Mouse (Mus musculus) heart, embryonic 12.5 days (tissue): Measurements from ENCODE around the gene Akap11. TPM values are rescaled to one million over a fixed set of nuclear protein-coding genes. Genes with fewer than 3 reads are reported as not detected.
"Not testable (repeated sequence)": the region's sequence is repeated elsewhere in the genome, so short reads cannot be mapped to it uniquely, and the experiment has no call there.

Source experiments
- ATAC-seq: fragments of 200-750 bp; cut with Nextera tagmentation; 2 replicates; pipeline ENCODE4 v1.8.0; 2017; ENCODE audit warnings: moderate TSS enrichment, moderate library complexity; ENCODE audit not compliant: insufficient number of reproducible peaks, low FRiP score
- H3K27ac ChIP-seq: fragments of 300-500 bp; sonication (generic); 2 replicates; pipeline ENCODE4 v1.5.1; 2016; ENCODE audit warnings: mild to moderate bottlenecking, moderate library complexity; ENCODE audit not compliant: poor library complexity, severe bottlenecking
- H3K27me3 ChIP-seq: fragments of 300-500 bp; sonication (generic); replicated peaks from 2 replicates; pipeline ENCODE4 v1.6.1; 2016; ENCODE audit warnings: mild to moderate bottlenecking, moderate library complexity
- H3K36me3 ChIP-seq: fragments of 300-500 bp; sonication (generic); 2 replicates; pipeline ENCODE4 v1.6.1; 2016; ENCODE audit warnings: mild to moderate bottlenecking, moderate library complexity
- H3K4me1 ChIP-seq: fragments of 300-500 bp; sonication (generic); replicated peaks from 2 replicates; pipeline ENCODE4 v1.6.1; 2016; ENCODE audit warnings: mild to moderate bottlenecking
- H3K4me2 ChIP-seq: fragments of 300-500 bp; sonication (generic); 2 replicates; pipeline ENCODE4 v1.6.1; 2016; ENCODE audit warnings: mild to moderate bottlenecking, moderate library complexity
- H3K4me3 ChIP-seq: fragments of 300-500 bp; sonication (generic); 2 replicates; pipeline ENCODE4 v1.5.1; 2016; ENCODE audit warnings: mild to moderate bottlenecking
- H3K9ac ChIP-seq: fragments of 300-500 bp; sonication (generic); 2 replicates; pipeline ENCODE4 v1.6.1; 2016; ENCODE audit warnings: mild to moderate bottlenecking, moderate library complexity
- H3K9me3 ChIP-seq: fragments of 300-500 bp; sonication (generic); replicated peaks from 2 replicates; pipeline ENCODE4 v1.6.1; 2016; ENCODE audit warnings: mild to moderate bottlenecking, moderate library complexity
- WGBS: fragments of 180-500 bp; shearing (Covaris S2); methylation state at CpG from one replicate; pipeline ENCODE4 v1.1.7; 2016; 5-methylcytosine and 5-hydroxymethylcytosine counted together
- polyA plus RNA-seq: library from polyadenylated mRNA; unstranded; fragments of >200 nt; fragmentation: Nextera tagmentation; extraction: Ambion mirVana; gene quantifications from 2 replicates; pipeline ENCODE4 v1.2.1, GENCODE M21; 2016

Gene Akap11
- 20.0 and 20.7 TPM in 2 replicates for polyA plus RNA-seq

GRCm38 (mm10) chr14:78536281-78537165, at the start of gene Akap11:
TSS of gene Akap11 (minus strand) at chr14:78536808.
- Histone ChIP-seq H3K9me3 (no peaks in the 10 kb centered on the region), H3K9ac (peak within 1 kb of the TSS; percentile 99), H3K4me1 (peaks cover 28% of the 10 kb centered on the region), H3K36me3 (no peaks in the 10 kb centered on the region), H3K27ac (peak within 1 kb of the TSS; percentile 85), H3K27me3 (no peaks in the 10 kb centered on the region), H3K4me3 (peak within 1 kb of the TSS; percentile 92), H3K4me2 (peak within 1 kb of the TSS; percentile 68)
- ATAC-seq = peak; percentile 97
- WGBS = under 1% methylated on average over 70 of the region's 82 CpGs

GRCm38 (mm10) chr14:78584222-78584621, 47.6 kb upstream of the Akap11 start:
- ATAC-seq = no peak

GRCm38 (mm10) chr14:78583168-78583567, 46.6 kb upstream of the Akap11 start:
- H3K4me3 ChIP-seq = no peak overlapping the region
- no peak overlapping the region for H3K9ac ChIP-seq
- H3K36me3 ChIP-seq = peaks cover 52% of the 10 kb centered on the region
- no peak overlapping the region for H3K4me2 ChIP-seq
- H3K27ac ChIP-seq = no peak overlapping the region
- H3K9me3 ChIP-seq = no peaks in the 10 kb centered on the region
- H3K27me3 ChIP-seq = no peaks in the 10 kb centered on the region
- ATAC-seq = 0 out of 2 replicates have a peak, but pooled peaks have one; percentile 45
- H3K4me1 ChIP-seq = no peaks in the 10 kb centered on the region

More at GRCm38 (mm10) chr14:78584222-78584621, 47.6 kb upstream of the Akap11 start:
- Histone ChIP-seq H3K27ac (no peak overlapping the region), H3K4me1 (no peaks in the 10 kb centered on the region), H3K9ac (no peak overlapping the region), H3K4me3 (no peak overlapping the region), H3K4me2 (no peak overlapping the region), H3K36me3 (peaks cover 50% of the 10 kb centered on the region), H3K27me3 (no peaks in the 10 kb centered on the region), H3K9me3 (no peaks in the 10 kb centered on the region)
- WGBS = 90% methylated on average over 13 of the region's 13 CpGs

DNA sequence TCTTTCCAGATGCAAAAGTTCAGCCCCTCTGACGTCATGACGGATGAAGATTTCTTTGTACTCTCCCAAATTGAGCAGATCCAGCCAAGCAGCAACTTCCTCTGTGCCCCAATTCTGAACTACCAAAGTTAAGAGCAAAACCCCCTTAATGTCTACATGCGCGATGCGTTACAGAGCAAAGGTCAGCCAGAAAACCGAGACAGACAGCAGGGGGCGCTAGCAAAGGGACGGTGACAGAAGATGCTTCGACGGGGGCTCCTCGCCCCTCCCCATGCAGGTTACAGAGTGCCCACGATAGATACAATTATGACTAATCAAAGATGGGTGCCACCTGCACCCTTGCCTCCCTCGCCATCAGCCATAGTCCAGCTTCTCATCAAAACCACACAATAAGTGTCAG, 39.3 kb upstream of the Akap11 start:
- H3K9ac ChIP-seq = no peak overlapping the region

DNA sequence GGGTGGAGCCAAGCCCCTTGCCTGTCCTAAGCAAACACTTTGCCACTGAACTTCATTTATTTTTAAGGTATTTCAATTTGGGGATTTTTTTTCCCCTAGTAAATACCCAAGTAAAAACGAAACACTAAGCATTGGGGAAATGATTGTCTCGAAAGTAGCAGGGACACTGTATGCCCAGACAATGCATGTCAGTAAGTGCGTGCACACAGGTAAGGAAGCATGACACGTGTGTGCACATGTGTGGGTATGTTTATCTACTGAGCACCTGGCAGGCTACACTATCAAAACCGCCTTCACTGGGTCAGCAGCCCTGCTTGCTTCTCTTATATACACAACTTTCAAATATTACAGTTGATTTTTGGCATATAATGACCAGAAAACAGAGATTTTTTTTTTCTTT, 31.8 kb upstream of the Akap11 start:
- no peak for ATAC-seq
- H3K27ac ChIP-seq = no peak overlapping the region

More for the DNA sequence above, 39.3 kb upstream of the Akap11 start:
- Histone ChIP-seq H3K4me3 (no peak overlapping the region), H3K36me3 (peaks cover 43% of the 10 kb centered on the region), H3K27me3 (no peaks in the 10 kb centered on the region), H3K27ac (no peak overlapping the region), H3K9me3 (no peaks in the 10 kb centered on the region), H3K4me1 (no peaks in the 10 kb centered on the region), H3K4me2 (no peak overlapping the region)
- 68% methylated on average over 13 of the region's 13 CpGs for WGBS
- ATAC-seq = no peak

DNA sequence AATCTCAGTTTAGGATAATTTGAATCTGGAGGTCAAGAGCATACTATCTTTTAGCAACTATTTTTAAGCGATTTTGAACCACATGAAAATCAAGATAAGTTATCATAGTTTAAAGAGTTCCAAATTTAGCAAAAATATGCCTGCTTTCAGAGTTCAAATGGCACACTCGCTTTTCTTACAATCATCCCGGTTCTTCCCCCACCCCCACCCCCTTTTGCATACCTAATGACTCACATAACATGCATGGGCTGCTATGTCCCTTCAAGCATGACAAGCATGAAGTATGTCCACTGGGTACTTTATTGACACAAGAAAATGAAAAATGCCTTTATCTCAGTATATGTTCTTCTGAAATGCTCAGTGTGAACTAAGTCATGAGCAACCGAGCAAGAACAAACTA, 29.8 kb upstream of the Akap11 start:
- Histone ChIP-seq H3K36me3 (peaks cover 11% of the 10 kb centered on the region; the same call in 1 of the 2 replicates), H3K4me3 (no peak overlapping the region), H3K27me3 (no peaks in the 10 kb centered on the region), H3K4me1 (peaks cover 3% of the 10 kb centered on the region; the same call in 1 of the 2 replicates), H3K27ac (no peak overlapping the region), H3K9ac (no peak overlapping the region), H3K9me3 (no peaks in the 10 kb centered on the region), H3K4me2 (no peak overlapping the region)
- 69% methylated on average over 4 of the region's 4 CpGs for WGBS
- ATAC-seq = no peak

More for the DNA sequence above, 31.8 kb upstream of the Akap11 start:
- Histone ChIP-seq H3K4me3 (no peak overlapping the region), H3K4me2 (no peak overlapping the region), H3K36me3 (peaks cover 21% of the 10 kb centered on the region), H3K4me1 (peaks cover 3% of the 10 kb centered on the region; the same call in 1 of the 2 replicates), H3K9me3 (no peaks in the 10 kb centered on the region), H3K27me3 (no peaks in the 10 kb centered on the region), H3K9ac (no peak overlapping the region)
- WGBS = 91% methylated on average over 5 of the region's 5 CpGs

DNA sequence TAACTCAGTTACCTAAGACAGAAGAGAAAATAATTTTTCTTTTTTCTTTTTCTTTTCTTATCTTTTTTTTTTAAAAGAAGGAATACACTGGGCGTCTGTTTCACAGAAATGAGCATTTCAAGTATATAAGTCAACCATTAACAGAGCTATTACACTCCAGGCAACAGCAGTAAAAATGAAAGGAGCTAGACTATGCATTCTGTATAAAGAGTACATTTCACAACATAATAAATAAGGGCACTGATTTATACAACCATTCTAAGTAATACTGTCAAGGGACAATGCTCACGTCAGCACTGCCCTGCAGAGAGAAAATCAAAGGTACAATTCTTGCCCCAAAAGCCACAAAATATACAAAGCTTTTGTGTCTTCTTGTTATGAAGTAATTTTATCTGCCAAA, 27.7 kb upstream of the Akap11 start:
- no peaks in the 10 kb centered on the region for H3K27me3 ChIP-seq
- H3K4me3 ChIP-seq = no peak overlapping the region
- 84% methylated on average over 2 of the region's 2 CpGs for WGBS
- H3K4me2 ChIP-seq = no peak overlapping the region
- no peak for ATAC-seq
- no peaks in the 10 kb centered on the region for H3K9me3 ChIP-seq
- H3K9ac ChIP-seq = no peak overlapping the region
- H3K36me3 ChIP-seq = peaks cover 6% of the 10 kb centered on the region; the same call in 1 of the 2 replicates
- no peak overlapping the region for H3K27ac ChIP-seq
- H3K4me1 ChIP-seq = no peaks in the 10 kb centered on the region

- Histone ChIP-seq H3K9me3 (no peaks in the 10 kb centered on the region), H3K4me2 (no peak overlapping the region), H3K27me3 (no peaks in the 10 kb centered on the region), H3K4me1 (no peaks in the 10 kb centered on the region), H3K36me3 (peaks cover 10% of the 10 kb centered on the region), H3K4me3 (no peak overlapping the region), H3K9ac (no peak overlapping the region), H3K27ac (no peak overlapping the region)
- no peak for ATAC-seq
- 84% methylated on average over 7 of the region's 7 CpGs for WGBS
Observed at GRCm38 (mm10) chr14:78563211-78563610, 26.6 kb upstream of the Akap11 start.

DNA sequence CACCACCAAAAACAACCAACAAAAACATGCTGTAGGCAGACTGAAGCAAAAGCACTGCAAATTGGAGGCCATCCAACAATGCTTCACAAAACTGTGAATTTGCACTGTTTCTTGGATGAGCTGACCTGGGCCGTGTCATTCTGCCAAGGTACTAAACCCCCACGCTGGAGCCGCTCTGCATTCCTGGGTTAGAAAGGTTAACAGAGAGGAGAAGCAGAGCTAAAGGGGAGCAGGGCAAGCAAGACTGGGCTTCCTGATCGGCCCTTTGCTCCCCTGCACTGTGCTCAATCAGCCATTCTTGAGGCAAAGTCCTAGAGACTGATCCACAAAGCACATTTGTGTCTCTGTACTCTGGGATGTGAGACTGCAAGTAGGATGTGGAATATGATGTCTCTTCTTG, 25.5 kb upstream of the Akap11 start:
- H3K27ac ChIP-seq = no peak overlapping the region
- H3K9ac ChIP-seq = no peak overlapping the region
- peaks cover 5% of the 10 kb centered on the region for H3K36me3 ChIP-seq
- ATAC-seq = no peak
- H3K4me3 ChIP-seq = no peak overlapping the region
- H3K4me1 ChIP-seq = no peaks in the 10 kb centered on the region
- 83% methylated on average over 4 of the region's 4 CpGs for WGBS
- H3K27me3 ChIP-seq = no peaks in the 10 kb centered on the region
- no peaks in the 10 kb centered on the region for H3K9me3 ChIP-seq
- no peak overlapping the region for H3K4me2 ChIP-seq

DNA sequence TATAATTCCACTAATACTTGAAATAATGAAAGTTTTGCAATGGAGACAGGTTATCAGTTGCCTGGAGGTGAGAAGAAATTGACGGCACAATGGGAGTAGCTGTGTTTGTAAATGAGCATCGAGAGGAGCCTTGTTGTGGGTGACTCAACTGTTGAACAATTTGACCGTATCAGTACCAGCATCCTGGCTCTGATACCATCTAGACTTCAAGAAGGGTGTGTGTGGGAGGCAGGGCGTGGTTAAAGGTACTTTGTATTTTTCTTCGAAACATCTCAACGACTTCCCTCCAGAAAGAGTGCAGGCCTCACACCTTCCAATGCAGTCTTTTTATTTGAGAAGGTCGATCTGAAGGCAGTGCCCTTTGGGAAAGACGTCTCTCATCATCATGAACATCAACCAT, 22.4 kb upstream of the Akap11 start:
- Histone ChIP-seq H3K4me2 (no peak overlapping the region), H3K4me3 (no peak overlapping the region), H3K9me3 (no peaks in the 10 kb centered on the region), H3K27ac (no peak overlapping the region), H3K36me3 (peaks cover 4% of the 10 kb centered on the region), H3K9ac (no peak overlapping the region), H3K27me3 (no peaks in the 10 kb centered on the region), H3K4me1 (no peaks in the 10 kb centered on the region)
- no peak for ATAC-seq
- 79% methylated on average over 8 of the region's 8 CpGs for WGBS

DNA sequence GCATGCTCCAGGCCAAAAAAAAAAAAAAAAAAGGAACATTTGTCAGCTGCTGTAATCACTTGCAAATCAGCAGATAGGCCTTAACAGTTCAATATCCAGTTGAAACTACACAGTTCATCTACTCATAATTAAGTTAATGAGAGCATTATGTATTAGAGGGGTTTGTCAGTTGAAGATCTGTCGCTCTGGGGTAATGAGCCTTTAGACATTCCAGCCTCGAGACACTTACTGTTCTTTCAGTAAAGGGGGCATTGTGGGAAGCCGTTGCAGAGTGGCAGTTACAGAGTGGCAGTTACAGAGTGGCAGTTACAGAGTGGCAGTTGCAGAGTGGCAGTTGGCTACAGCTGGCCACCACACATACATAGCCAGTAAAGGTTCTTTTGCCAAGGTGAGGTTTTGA, 18.2 kb upstream of the Akap11 start:
- not testable (repeated sequence) for H3K4me3 ChIP-seq, H3K9ac ChIP-seq, H3K9me3 ChIP-seq, ATAC-seq, H3K4me1 ChIP-seq, H3K4me2 ChIP-seq, H3K27me3 ChIP-seq, H3K27ac ChIP-seq, H3K36me3 ChIP-seq
- 84% methylated on average over 3 of the region's 3 CpGs for WGBS
